Mouse (Mus musculus) CD8-positive naive resting alpha-beta T cell, adult 2 months (primary cell): ENCODE data around the gene Hs1bp3.

Source experiments
- DNase-seq, 2 experiments: peaks; one replicate each; pipeline ENCODE4 v3.0.0; 2022; ENCODE audit warnings: low read depth in 2 of 2, low spot score in 2 of 2

Hs1bp3 gene

GRCm38 (mm10) chr12:8359418-8360112, 46.3 kb downstream of the Hs1bp3 start:
- no peak for DNase-seq

- DNase-seq: no peak
Observed at GRCm38 (mm10) chr12:8361866-8362265, 48.6 kb downstream of the Hs1bp3 start.

- no peak for DNase-seq
Observed at GRCm38 (mm10) chr12:8362400-8362799, 49.2 kb downstream of the Hs1bp3 start.

DNA sequence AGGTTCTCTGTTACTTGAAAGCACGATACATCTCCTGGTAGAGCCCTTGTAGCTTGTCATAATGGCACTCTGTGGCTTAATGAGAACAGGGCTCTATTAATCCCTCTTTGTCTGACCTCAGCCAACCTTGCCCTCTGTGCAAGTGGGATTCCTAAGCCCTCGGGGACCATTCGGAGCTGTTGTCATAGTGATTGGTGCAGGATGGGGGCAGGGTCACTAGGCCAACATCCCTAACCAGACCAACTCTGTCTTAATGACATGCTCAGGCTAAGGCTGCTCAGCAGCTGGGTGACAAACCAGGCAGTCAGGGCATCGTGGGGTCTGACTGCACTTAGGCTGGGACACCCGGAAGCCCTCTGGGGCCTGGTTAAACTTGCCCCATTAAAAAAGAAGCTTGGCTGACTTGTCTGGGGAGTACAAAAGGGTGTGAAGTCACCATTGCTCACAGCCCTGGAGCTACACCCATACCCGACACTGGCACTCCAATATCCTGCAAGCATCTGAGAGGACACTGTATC, 51.1 kb downstream of the Hs1bp3 start:
- no peak for DNase-seq

DNA sequence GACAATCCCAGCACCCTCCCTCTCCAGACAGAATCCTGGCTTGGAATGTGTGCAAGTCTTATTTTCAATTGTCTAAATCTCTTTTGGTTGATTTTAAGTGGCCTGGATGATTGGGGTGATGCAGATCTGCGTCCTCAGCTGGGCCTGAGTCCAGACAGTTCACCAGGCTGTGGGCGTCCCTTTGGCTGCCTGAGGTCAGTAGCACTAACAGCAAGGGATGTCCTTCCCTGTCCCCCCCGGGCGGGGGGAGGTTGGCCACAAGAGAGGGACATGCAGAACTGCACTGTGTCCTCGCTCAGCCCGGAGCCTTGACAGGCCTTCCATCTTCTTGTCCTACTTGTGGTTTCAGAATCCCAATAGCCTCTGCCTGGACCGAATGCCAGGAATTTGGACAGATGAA, 52.1 kb downstream of the Hs1bp3 start:
- DNase-seq: no peak

DNA sequence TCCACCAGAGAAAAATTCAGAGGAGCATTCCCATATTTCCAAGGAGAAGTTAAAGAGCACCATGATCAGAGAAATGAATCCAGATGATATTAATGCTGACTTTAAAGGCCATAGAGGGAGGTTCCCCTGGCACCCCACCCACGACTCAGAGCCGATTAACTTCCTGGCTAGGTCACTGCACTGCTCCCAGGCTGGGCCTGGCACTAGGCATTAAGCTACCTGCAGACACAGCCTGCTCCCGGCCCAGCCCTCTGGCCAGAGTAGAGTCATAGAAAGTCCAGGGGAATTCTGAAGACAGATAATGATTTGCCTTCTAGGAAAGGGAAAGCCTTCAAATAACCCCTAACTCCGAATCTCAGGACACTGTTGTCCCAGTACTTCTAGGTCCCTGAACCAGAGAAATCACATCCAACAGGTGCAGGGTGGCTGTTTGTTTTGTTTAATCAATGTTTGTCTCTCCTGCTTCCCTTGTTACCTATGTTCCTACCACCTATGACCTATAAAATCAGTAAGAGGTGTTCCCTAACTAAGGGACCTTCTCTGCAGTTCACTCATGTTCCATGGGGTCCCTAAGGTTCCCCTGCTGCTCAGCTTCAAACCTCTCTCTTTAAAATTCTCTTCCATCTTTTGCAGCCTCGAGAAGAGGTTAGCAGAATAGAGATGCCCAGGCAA, 52.8 kb downstream of the Hs1bp3 start:
- DNase-seq: no peak

DNA sequence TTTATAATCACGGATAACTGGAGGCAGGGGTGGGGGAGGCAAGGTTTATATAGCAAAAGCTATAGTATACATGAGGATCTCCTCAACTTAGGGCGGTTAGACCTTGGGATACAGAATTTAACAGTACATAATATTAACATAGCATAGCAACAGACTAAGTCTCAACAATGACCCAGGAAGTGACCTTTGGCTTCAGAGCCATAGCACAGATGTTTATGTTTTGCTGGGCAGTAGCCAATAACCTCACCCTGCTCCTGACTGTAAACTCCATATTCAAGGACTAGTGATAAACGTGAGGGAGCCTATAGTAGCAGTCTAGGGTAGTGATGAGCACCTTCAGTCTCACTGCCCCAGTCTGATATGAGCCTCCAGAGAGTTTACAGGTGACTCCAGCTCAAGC, 53.5 kb downstream of the Hs1bp3 start:
- DNase-seq: no peak

DNA sequence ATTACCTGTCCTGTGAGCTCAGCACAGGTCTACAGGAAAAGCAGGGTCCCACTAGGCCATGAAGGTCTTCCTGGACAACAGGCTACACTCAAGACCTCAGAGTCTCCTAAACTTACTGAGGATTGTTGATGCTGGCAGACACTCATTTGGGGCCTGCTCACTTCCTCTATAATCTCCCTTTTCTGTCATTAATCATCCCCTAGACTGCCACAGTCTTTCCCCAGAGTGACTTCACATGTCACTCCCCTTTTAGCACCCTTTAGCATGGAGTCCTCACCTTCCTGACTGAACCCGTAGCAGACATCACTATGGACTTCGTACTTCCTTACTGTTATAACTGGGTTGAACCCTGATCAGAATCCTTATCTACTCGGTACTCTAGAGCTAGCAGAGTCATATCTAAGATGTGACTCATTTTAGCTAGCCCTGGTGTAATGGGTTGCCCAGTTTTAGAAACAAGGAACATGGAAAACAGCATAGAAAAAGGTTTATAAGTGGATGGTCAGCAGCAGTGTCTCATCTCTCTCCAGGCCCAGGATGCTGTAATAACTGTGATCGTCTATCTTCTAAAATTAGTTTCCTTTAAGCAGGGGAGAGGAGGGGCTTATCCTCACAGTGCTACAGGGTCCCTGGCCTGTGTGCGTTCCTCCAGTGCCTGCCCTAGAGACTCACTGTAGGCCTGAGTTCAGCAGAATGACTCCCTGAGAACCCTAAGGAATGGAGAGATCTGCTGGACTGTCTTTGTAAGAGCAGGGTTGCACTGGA, 58.7 kb downstream of the Hs1bp3 start:
- DNase-seq: no peak

DNA sequence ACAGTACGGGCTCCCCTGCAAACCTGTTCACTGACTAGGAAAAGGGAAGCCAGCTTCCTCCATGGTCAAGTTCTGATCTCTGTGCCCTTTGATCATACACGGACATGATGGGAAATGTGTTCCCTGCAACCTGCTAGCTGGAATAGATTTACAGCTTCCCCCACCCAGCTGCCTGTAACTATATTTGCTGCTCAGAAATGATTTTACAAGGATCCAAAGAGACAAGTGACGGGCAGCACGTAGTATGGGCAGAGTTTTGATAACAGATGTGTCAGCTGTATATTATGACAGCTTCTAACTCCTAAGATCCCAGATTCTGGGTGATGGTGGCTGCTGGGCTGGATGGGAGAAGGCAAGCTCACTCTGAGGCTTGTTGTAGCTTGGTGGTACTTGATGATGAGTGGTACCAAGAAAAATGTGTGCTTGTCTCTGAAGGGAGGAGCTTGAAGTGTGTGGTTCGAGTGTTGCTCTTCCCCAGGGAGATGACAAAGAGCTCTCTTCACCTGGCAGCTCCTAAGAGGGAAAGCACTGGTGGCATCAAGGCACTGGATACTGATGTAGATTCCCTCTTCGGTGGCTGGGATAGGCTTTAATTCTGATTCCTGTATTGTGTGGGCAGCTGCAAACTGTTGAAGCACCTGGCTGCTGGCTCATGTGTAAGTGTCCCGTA, 59.4 kb downstream of the Hs1bp3 start:
- DNase-seq: no peak

DNA sequence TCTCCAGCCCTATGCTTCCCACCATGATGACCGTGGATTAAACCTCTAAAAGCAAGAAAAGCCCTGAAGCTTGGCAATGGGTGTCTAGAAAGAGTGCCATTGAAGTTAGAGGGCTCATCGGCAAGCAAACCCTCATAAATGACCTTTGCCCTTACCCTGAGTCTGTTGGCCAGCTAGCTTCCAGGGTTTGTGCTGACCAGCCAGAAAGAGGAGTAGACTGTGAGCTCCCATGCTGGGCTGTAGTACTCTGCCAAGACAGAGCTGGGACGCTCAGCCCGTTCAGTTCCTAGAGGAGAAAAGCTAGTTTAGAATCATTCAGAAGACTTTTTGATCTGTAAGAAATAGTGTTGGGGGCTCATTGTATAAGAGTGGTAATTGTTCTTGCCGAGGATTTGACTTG, 60.5 kb downstream of the Hs1bp3 start:
- DNase-seq: no peak

DNA sequence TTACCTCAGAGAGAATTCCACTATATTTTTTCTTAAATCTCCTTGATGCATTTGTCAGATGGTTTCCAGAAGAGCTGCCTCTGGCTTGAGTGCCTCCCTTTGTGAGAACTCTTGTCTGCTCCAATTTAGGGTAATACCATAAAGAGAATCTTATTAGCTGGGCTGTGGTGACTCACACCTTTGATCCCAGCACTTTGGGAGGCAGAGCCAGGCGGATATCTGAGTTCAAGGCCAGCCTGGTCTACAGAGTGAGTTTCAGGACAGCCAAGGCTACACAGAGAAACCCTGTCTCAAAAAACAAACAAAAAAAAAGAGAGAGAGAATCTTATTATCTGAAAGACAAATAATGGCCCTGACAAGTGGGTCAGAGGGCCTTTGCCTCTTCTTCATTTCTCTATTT, 63.9 kb downstream of the Hs1bp3 start:
- no peak for DNase-seq

DNA sequence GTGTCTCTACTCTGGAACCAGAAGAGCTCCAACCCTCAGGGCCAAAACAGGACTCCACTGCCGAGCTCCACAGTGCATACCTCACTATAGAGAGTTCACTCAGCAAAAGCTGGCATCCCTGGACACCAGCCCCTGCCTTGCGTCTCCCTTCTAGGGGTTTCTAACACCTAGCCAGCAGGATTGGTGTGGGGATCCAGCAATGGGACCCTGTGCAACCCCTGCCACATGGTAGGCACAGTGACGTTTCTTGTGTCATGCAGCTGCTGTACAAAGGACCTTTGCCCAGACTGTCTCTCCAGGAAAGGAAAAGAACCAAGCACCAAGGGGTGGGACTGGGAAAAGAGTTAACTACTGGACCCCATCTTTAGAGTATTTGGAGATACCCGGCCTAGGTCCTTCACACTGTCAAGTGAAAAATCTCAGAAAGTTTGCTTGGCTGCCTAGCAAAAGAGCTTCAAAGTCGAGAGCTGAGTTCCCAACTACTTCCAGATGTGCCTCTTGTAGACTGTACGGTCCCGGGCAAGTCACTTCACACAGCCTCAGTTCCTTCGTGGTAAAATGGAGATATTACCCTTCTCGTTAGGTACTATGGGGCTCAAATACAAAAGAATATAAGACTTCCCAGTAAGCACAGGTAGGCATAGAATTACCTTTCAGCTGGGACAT, 64.9 kb downstream of the Hs1bp3 start:
- DNase-seq: no peak

DNA sequence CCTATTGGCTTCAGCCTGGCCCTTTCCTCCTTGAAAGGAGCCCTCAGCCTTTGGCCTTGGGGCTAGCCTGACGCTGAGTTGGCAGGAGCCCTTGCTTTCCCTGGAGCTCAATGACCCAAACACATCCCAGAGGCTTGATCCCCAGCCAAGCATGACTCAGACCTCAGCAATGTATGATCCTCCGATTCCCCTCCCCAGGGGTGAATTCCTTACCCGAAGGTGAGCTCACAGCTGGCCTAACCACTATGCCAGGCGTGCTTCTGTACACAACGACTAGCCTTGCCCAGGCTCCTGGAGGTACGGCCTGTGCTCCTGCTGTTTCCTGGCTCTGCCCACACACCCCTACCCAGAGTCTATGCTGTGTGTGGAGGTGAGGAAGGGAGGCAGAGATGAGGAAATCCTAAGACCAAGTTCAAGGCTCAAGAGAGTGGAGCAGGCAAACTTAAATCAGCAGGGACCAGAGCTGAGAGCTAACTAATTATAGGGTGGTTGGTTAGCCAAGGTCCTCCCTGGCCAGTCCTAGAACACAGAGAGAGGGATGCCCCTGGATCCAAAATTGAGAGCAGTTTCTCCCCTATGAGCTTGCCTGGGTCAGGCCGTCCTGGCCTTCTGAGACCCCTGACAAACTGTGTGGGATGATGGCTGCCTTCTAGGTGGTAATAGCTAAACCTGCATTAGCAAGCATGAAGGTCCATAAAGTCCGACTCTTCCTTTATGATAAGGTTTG, 66.7 kb downstream of the Hs1bp3 start:
- DNase-seq: no peak

- DNase-seq: no peak
Observed at GRCm38 (mm10) chr12:8380944-8381343, 67.7 kb downstream of the Hs1bp3 start.

DNA sequence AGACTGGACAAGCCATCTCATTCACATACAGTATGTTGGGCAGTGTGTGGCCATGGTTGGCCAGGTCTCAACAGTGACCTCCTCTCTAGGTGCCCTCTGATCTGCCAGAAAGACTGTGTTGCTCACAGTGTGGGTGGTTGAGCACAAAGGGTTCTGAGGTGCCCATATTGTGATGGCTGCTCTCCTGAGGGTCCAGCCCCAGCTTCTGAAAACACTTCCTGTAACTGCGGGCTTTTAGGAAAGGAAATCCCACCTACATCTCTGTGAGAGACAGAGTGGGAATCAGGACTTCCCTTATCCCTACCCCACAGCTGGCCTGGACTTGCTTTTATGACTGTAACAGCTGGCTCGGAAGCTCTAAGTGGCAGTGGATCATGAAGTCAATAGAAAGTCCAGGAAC, 68.7 kb downstream of the Hs1bp3 start:
- DNase-seq: no peak

DNA sequence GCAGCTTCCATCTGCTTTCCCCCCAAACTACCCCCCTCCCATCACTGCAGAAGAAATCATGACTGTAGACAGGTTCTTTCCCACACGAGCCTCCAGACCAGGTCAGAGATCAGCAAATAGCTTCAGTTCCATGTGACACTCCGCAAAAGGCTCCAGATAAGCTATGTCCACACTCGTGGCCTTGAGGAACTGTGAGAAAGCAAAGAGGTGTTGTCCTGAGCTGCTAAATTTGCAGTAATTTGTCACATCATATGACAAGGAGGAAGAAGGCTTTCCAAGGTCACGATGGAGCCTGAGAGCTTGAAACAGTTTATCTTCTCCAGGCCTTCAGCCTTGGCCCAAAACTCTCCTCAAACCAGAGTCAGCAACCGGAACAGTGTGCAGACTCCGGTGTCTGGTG, 70.6 kb downstream of the Hs1bp3 start:
- DNase-seq: no peak

GRCm38 (mm10) chr12:8386451-8387011, 73.3 kb downstream of the Hs1bp3 start:
- DNase-seq: no peak

DNA sequence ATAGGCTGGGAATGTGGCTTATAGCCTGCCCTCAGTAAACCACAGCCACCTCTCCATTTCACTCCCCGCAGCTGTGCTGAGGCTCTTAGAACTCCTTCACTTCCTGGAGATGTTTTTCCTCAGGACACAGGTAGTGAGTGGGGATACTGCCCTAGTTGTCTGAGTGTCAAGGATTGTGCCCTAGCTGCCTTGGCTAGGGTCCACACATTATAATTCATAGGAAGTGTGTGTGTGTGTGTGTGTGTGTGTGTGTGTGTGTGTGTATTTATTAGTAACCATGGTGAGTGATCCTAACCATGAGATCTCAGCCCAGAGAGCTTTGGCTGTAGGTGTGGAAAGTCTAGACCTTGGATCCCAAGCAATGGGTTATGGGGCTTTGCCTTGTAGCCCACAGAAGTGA, 74.0 kb downstream of the Hs1bp3 start:
- no peak for DNase-seq

GRCm38 (mm10) chr12:8388529-8389414, 75.5 kb downstream of the Hs1bp3 start:
- no peak for DNase-seq
